Mouse (Mus musculus): ENCODE measurements around the gene Ltc4s. TPM values are rescaled to one million over a fixed set of nuclear protein-coding genes. Genes with fewer than 3 reads are reported as not detected.
A peak's percentile ranks its signal among the peaks of the same experiment; 100 is the strongest.

The Ltc4s gene
- total and polyA plus RNA-seq, 2 experiments from 2014 or later, result 5.3 to 21.3 TPM

DNA sequence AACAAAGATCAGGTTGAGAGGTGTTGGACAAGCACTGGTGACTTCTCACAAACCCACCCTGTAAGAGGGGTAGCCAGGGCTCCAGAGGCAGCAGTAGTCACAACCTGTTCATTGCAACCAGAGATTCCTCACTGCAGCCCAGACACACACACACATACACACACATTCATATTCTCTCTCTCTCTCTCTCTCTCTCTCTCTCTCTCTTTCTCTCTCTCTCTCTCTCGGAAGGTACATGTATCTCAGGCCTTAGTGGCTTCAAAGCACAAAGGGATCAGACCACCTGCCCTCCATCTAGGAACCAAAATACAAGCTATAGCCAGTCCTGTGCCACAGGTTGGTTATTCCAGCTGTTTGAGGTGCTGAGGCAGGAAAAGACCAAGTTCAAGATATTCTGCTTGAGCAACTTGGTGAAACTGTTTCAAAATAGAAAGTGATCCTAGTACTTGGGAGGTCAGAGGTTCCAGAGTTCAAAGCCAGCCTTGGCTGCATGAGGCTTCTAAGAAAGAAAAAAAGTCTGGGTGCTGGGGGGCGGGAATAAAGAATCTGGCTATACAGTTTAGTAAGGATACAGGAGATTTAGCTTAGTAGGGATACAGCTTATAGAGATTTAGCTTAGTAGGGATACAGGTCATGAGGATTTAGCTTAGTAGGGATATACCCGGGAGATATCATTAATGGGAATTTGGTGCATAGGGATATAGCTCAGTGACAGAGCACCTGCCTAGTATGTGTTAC is 26.9 kb downstream of the Ltc4s start:
- Histone ChIP-seq H3K36me3 (ENCODE audit: insufficient read depth, low read length) (peaks cover 17% of the 10 kb centered on the region), H3K4me2 (ENCODE audit: low read depth, low read length, poor library complexity, severe bottlenecking) (peak overlapping the region; percentile 67), H3K4me3 (ENCODE audit: low read depth, low read length) (peak overlapping the region; percentile 99), H3K27ac (ENCODE audit: low read depth, low read length) (peak overlapping the region; percentile 100), H3K4me1 (ENCODE audit: insufficient read depth, low read length) (peaks cover 9% of the 10 kb centered on the region; the same call in 1 of the 2 replicates), H3K27me3 (ENCODE audit: insufficient read depth, low read length) (no peaks in the 10 kb centered on the region), H3K9ac (replicated peaks; ENCODE audit: low read length, poor library complexity, severe bottlenecking) (peak overlapping the region; percentile 100; the same call in 1 of the 2 replicates), H3K9me3 (ENCODE audit: low read length) (no peaks in the 10 kb centered on the region)
- 82% methylated on average over 3 of the region's 3 CpGs for WGBS
- no peak for TF ChIP-seq CTCF (IDR thresholded peaks at IDR 0.05)
- DNase-seq (ENCODE audit: low spot score) (no peak), ATAC-seq (ENCODE audit: low FRiP score) (0 out of 2 replicates have a peak, but pooled peaks have one; percentile 4)

DNA sequence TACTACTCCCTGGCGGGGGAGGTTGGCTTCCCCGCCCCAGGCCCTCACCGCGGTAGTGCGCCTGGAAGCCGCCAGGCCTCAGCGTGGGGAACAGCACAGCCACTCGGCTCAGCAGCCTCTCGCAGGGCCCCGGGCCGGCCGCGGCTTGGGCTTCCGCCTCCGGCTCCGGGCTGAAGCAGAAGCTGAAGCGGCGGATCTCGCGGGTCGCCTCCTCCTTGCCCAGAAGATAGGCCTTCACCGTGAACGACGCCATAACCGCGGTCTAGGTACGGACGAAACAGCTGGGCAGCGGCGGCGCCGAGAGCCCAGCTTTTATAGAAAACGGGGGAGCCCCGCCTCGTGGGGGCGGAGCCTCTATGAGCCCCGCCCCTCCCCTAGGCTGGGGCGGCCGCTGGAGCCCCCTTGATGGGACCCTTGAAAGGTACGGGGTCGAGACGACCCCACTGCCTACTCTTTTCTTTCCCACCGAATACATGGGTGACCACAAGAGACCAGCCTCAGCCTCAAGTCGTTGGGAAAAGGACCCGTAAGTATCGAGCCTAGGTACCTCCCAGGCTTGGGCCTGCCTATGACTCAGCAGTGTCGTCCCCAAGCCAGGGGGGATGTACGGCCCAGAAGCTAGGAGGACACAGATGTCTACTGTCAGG is 27.8 kb downstream of the Ltc4s start, which contains the start of the genes Sqstm1 and Mgat4b:
Sqstm1 (minus strand) TSS at position 323 of the 647 bp plus-strand sequence.
Mgat4b (plus strand) TSS at position 386 of the 647 bp plus-strand sequence.
- peak within 1 kb of the TSS; percentile 100 for H3K9ac ChIP-seq (replicated peaks; ENCODE audit: low read length, poor library complexity, severe bottlenecking)
- peak; percentile 84 for DNase-seq (ENCODE audit: low spot score)
- H3K4me3 ChIP-seq (ENCODE audit: low read depth, low read length), result peak within 1 kb of the TSS; percentile 99
- ATAC-seq (ENCODE audit: low FRiP score), result peak; percentile 76
- peak within 1 kb of the TSS; percentile 100 for H3K27ac ChIP-seq (ENCODE audit: low read depth, low read length)
- WGBS, result under 1% methylated on average over 46 of the region's 48 CpGs
- no peaks in the 10 kb centered on the region for H3K27me3 ChIP-seq (ENCODE audit: insufficient read depth, low read length)
- no peak for TF ChIP-seq CTCF (IDR thresholded peaks at IDR 0.05)
- H3K4me1 ChIP-seq (ENCODE audit: insufficient read depth, low read length), result peaks cover 9% of the 10 kb centered on the region; the same call in 1 of the 2 replicates
- no peaks in the 10 kb centered on the region for H3K9me3 ChIP-seq (ENCODE audit: low read length)
- H3K36me3 ChIP-seq (ENCODE audit: insufficient read depth, low read length), result peaks cover 25% of the 10 kb centered on the region
- H3K4me2 ChIP-seq (ENCODE audit: low read depth, low read length, poor library complexity, severe bottlenecking), result peak within 1 kb of the TSS; percentile 67

DNA sequence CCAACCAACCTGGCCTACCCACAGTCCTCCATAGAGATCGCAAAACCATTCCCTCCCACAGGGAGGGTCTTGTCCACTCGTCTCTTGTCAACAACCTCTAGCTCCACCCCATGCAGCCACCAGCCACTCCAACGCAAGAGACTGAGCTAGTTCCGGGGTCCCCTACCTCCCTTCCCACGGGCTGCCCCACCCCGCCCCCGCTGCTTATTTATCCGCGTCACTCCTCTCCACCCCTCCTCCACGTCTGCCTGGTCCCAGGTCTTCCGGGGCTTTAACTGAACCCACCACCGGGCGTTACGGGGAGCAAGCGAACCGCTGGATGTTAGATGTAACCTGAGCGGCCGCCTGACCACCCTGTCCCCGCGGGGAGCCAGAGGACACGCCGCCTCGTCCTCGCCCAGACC is 28.3 kb downstream of the Ltc4s start:
- H3K9me3 ChIP-seq (ENCODE audit: low read length), result no peaks in the 10 kb centered on the region
- peaks cover 9% of the 10 kb centered on the region; the same call in 1 of the 2 replicates for H3K4me1 ChIP-seq (ENCODE audit: insufficient read depth, low read length)
- peak overlapping the region; percentile 100 for H3K9ac ChIP-seq (replicated peaks; ENCODE audit: low read length, poor library complexity, severe bottlenecking)
- peak overlapping the region; percentile 99 for H3K4me3 ChIP-seq (ENCODE audit: low read depth, low read length)
- H3K27me3 ChIP-seq (ENCODE audit: insufficient read depth, low read length), result no peaks in the 10 kb centered on the region
- DNase-seq (ENCODE audit: low spot score) (peak; percentile 97), ATAC-seq (ENCODE audit: low FRiP score) (peak; percentile 94)
- no peak for TF ChIP-seq CTCF (IDR thresholded peaks at IDR 0.05)
- WGBS, result under 1% methylated on average over 24 of the region's 24 CpGs
- H3K4me2 ChIP-seq (ENCODE audit: low read depth, low read length, poor library complexity, severe bottlenecking), result peak overlapping the region; percentile 67
- H3K36me3 ChIP-seq (ENCODE audit: insufficient read depth, low read length), result peaks cover 30% of the 10 kb centered on the region
- H3K27ac ChIP-seq (ENCODE audit: low read depth, low read length), result peak overlapping the region; percentile 100

DNA sequence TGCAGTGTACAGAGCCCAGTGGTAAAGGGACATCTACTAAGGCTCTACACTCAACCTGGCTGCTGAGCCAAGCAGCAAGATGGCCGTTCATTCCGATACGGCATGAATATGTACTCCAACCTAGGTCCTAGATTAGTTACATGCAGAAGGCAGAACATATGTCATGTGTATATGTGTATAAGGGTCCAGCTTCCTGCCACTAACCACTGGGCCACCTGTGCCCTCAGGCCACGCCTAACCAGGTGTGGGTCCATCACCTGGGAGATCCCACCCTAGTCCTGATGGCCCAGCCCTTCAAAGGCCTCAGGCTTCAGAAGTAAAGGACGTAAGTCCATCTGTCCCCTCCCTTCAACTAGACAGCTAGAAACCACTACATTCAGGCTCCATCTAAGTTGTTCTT is 30.4 kb downstream of the Ltc4s start:
- Histone ChIP-seq H3K4me3 (ENCODE audit: low read depth, low read length) (no peak overlapping the region), H3K27ac (ENCODE audit: low read depth, low read length) (no peak overlapping the region)

DNA sequence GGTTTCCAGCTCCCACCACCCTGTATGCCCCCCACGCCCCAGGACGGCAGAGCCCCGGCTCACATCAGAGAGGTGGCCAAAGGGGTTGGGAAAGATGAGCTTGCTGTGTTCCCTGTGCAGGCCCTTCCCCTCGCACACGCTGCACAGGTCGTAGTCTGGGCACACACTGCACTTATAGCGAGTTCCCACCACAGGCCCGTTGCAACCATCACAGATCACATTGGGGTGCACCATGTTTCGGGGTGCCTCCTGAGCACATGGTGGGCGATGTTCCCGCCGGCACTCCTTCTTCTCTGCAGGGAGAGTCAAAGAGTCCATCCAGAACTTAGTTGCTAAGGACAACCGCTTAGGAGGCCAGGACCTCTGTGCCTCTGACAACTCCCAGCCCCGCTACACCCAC is 31.1 kb downstream of the Ltc4s start:
- Histone ChIP-seq H3K9me3 (ENCODE audit: low read length) (no peaks in the 10 kb centered on the region), H3K36me3 (ENCODE audit: insufficient read depth, low read length) (peaks cover 55% of the 10 kb centered on the region), H3K4me1 (ENCODE audit: insufficient read depth, low read length) (peaks cover 9% of the 10 kb centered on the region; the same call in 1 of the 2 replicates), H3K27ac (ENCODE audit: low read depth, low read length) (no peak overlapping the region), H3K9ac (replicated peaks; ENCODE audit: low read length, poor library complexity, severe bottlenecking) (no peak overlapping the region), H3K4me2 (ENCODE audit: low read depth, low read length, poor library complexity, severe bottlenecking) (no peak overlapping the region), H3K27me3 (ENCODE audit: insufficient read depth, low read length) (no peaks in the 10 kb centered on the region), H3K4me3 (ENCODE audit: low read depth, low read length) (no peak overlapping the region)
- 92% methylated on average over 14 of the region's 14 CpGs for WGBS
- ATAC-seq (ENCODE audit: low FRiP score), result no peak
- DNase-seq (ENCODE audit: low spot score), result no peak
- TF ChIP-seq CTCF (IDR thresholded peaks at IDR 0.05), result no peak

More for the DNA sequence above, 30.4 kb downstream of the Ltc4s start:
- no peak for ATAC-seq (ENCODE audit: low FRiP score)
- Histone ChIP-seq H3K9ac (replicated peaks; ENCODE audit: low read length, poor library complexity, severe bottlenecking) (no peak overlapping the region), H3K4me1 (ENCODE audit: insufficient read depth, low read length) (peaks cover 9% of the 10 kb centered on the region; the same call in 1 of the 2 replicates), H3K27me3 (ENCODE audit: insufficient read depth, low read length) (no peaks in the 10 kb centered on the region), H3K9me3 (ENCODE audit: low read length) (no peaks in the 10 kb centered on the region), H3K36me3 (ENCODE audit: insufficient read depth, low read length) (peaks cover 48% of the 10 kb centered on the region), H3K4me2 (ENCODE audit: low read depth, low read length, poor library complexity, severe bottlenecking) (no peak overlapping the region)
- DNase-seq (ENCODE audit: low spot score), result no peak
- WGBS, result 95% methylated on average over 5 of the region's 5 CpGs
- TF ChIP-seq CTCF (IDR thresholded peaks at IDR 0.05), result no peak

Measured in midbrain, postnatal 0 days (tissue).